Mouse (Mus musculus): ENCODE measurements at regions not wholly inside any gene's neighbourhood (a gene's known extent, or its start where the extent isn't known, plus 50 kb on each side); places are given as distances from the start of the nearest gene placed in this dataset.

DNA sequence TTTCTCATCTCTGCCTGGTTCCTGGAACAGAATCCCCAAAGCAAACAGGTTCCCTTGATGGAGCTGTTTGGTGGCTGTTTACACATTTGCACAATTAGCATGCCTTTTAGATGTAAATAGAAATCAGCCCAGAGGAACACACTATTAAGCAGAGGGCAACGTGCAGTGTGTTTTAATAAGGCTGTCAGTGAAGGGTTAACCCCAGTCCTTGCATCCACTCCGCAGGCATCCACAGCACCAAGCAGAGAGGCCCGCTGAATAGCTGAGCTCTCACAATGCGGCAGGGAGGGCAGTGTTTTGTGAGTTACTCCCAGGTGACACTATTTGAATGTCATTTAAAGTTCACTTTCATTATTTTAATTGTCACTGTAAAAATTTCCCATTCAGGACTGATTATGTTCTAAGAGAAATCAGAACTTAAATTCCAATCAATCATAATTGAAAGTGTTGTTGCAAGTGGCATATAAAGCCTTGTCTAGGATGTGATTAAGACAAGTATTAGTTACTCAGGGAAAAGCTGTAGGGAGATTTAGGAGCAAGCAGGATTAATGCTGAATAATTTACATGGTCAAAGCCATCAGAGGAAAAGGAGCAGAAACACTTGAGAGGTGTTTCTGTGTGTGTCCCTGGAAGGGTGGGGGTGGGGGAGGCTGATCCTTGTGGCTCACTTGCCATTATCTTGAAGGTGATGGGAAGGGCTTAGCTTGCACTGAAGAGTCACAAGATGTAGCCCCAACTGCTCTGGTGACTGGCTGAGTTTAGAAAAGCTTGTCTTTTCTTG is 528.1 kb downstream of the Gm9195 start:
- no peak overlapping the region for H3K4me3 ChIP-seq (replicated peaks; ENCODE audit: extremely low read depth, low read depth, low read length)
- 8% methylated on average over 4 of the region's 4 CpGs for WGBS
- TF ChIP-seq CTCF (IDR thresholded peaks at IDR 0.05; ENCODE audit: insufficient read depth, low read length) (no peak), POLR2A (IDR thresholded peaks at IDR 0.05; ENCODE audit: borderline replicate concordance, extremely low read depth, low read depth, low read length) (no peak)
- H3K4me1 ChIP-seq (ENCODE audit: control insufficient read depth, insufficient read depth, low read length) = no peaks in the 10 kb centered on the region
- no peak for DNase-seq

DNA sequence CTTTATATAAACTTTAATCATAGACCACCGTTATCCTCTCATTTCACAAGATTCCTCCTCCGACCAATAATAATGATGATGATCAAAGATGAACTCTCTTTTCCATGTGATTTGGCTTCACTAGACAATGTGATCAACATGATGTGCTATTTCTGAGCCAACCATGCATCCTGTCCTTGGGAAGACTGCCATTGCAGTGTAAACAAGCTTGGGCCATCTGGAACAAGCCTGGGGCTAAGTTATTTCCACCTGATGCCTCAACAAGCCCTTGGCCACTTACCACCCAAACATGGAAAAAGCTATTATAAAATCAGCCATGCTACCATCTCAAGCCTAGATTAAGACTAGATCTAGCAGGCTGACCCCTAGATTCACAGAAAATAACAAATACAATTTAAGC is 542.9 kb downstream of the Gm9195 start:
- 80% methylated on average over 2 of the region's 2 CpGs for WGBS
- no peak for DNase-seq
- Histone ChIP-seq H3K4me3 (replicated peaks; ENCODE audit: extremely low read depth, low read depth, low read length) (no peak overlapping the region), H3K4me1 (ENCODE audit: control insufficient read depth, insufficient read depth, low read length) (no peaks in the 10 kb centered on the region)
- TF ChIP-seq POLR2A (IDR thresholded peaks at IDR 0.05; ENCODE audit: borderline replicate concordance, extremely low read depth, low read depth, low read length) = no peak
- no peak for TF ChIP-seq CTCF (IDR thresholded peaks at IDR 0.05; ENCODE audit: insufficient read depth, low read length)

- Histone ChIP-seq H3K4me1 (ENCODE audit: control insufficient read depth, insufficient read depth, low read length) (no peaks in the 10 kb centered on the region), H3K4me3 (replicated peaks; ENCODE audit: extremely low read depth, low read depth, low read length) (no peak overlapping the region)
- WGBS = 67% methylated on average over 2 of the region's 2 CpGs
- no peak for TF ChIP-seq CTCF (IDR thresholded peaks at IDR 0.05; ENCODE audit: insufficient read depth, low read length)
- no peak for TF ChIP-seq POLR2A (IDR thresholded peaks at IDR 0.05; ENCODE audit: borderline replicate concordance, extremely low read depth, low read depth, low read length)
- DNase-seq = no peak
These were observed 554.5 kb downstream of the Gm9195 start for GRCm38 (mm10) chr14:71937157-71937485.

DNA sequence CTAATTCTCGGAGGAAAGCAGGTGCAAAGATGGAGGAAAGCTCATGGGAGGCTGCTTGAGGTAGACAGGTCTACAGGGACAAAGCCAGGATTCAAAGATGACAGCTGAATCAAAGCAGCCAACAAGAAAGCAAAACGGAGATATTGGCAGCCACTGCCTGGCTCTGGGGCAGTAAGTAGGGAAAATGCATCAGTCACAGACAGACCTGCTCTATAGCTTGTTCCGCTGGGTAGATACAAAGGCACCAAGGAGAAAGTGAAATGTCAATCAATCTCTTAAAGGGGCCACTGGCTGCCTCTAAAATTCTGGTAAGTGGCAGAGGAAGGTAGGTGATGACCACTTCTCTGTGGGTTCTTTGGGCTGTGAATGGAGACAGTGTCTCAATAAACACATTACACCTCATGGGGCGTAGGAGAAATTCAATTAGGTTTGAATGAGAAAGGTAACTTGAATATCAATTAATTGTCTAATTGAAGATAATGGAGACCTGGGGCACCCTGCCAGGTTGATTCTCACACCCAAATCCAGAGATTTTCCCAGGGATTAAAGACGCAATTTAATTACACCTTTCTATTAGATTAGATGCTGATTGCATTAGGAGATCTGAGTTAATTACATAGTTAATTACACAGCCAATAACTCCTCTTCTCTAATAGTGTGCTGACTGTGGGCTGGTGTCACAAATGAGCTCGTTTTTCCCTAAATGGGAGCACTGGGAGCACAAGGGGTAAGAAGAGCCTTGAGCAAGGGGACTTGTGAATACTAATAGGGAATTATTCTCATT is 555.1 kb downstream of the Gm9195 start:
- DNase-seq = no peak
- WGBS = 61% methylated on average over 6 of the region's 6 CpGs
- H3K4me3 ChIP-seq (replicated peaks; ENCODE audit: extremely low read depth, low read depth, low read length) = no peak overlapping the region
- no peak for TF ChIP-seq CTCF (IDR thresholded peaks at IDR 0.05; ENCODE audit: insufficient read depth, low read length)
- TF ChIP-seq POLR2A (IDR thresholded peaks at IDR 0.05; ENCODE audit: borderline replicate concordance, extremely low read depth, low read depth, low read length) = no peak
- no peaks in the 10 kb centered on the region for H3K4me1 ChIP-seq (ENCODE audit: control insufficient read depth, insufficient read depth, low read length)

GRCm38 (mm10) chr14:71915964-71916363 is 575.7 kb downstream of the Gm9195 start:
- WGBS = 56% methylated on average over 5 of the region's 5 CpGs
- DNase-seq = no peak
- Histone ChIP-seq H3K4me1 (ENCODE audit: control insufficient read depth, insufficient read depth, low read length) (no peaks in the 10 kb centered on the region), H3K4me3 (replicated peaks; ENCODE audit: extremely low read depth, low read depth, low read length) (no peak overlapping the region)
- TF ChIP-seq POLR2A (IDR thresholded peaks at IDR 0.05; ENCODE audit: borderline replicate concordance, extremely low read depth, low read depth, low read length) = no peak
- no peak for TF ChIP-seq CTCF (IDR thresholded peaks at IDR 0.05; ENCODE audit: insufficient read depth, low read length)

DNA sequence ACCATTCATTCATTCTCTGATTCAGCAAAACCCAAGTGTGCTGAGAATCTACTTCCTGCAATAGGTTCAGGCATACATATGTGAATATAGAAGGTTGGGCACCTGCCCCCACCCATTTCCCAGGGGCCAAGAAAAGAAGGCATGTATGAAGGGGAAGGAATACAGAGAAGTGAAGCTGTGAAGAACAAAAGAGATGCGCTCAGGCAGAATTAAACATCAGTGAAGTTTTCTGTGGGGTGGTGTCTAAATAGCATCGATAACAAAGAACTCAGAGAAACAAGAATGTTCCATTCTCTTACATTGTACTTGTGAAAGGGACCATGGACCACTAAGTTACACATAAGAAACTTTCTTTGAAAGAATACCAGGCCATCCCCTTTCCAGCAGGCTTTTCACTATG is 580.7 kb downstream of the Gm9195 start:
- DNase-seq = no peak
- H3K4me1 ChIP-seq (ENCODE audit: control insufficient read depth, insufficient read depth, low read length) = no peaks in the 10 kb centered on the region
- WGBS = 93% methylated on average over 2 of the region's 2 CpGs
- TF ChIP-seq POLR2A (IDR thresholded peaks at IDR 0.05; ENCODE audit: borderline replicate concordance, extremely low read depth, low read depth, low read length) = no peak
- TF ChIP-seq CTCF (IDR thresholded peaks at IDR 0.05; ENCODE audit: insufficient read depth, low read length) = no peak
- H3K4me3 ChIP-seq (replicated peaks; ENCODE audit: extremely low read depth, low read depth, low read length) = no peak overlapping the region

DNA sequence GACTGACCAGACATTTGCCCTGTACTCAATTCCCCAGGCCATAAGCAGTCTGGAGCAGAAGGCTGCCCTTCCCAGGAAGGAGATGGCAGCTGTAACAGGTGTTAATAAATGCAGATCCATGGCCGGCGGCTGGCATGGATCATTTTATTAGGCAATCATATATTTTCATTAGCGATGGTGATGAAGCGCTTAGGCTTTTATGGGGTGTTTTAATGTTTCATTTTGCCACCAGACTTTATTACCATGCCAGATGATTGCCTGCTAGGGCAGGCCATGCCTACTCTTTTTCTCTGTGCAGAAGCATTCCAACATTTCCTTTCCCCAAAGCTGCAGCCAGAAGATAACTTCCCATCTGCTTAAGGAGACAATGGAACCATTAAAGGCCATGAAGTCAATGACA is 596.2 kb downstream of the Gm9195 start:
- 93% methylated on average over 4 of the region's 4 CpGs for WGBS
- Histone ChIP-seq H3K4me1 (ENCODE audit: control insufficient read depth, insufficient read depth, low read length) (no peaks in the 10 kb centered on the region), H3K4me3 (replicated peaks; ENCODE audit: extremely low read depth, low read depth, low read length) (no peak overlapping the region)
- DNase-seq = no peak
- TF ChIP-seq POLR2A (IDR thresholded peaks at IDR 0.05; ENCODE audit: borderline replicate concordance, extremely low read depth, low read depth, low read length) (no peak), CTCF (IDR thresholded peaks at IDR 0.05; ENCODE audit: insufficient read depth, low read length) (no peak)

DNA sequence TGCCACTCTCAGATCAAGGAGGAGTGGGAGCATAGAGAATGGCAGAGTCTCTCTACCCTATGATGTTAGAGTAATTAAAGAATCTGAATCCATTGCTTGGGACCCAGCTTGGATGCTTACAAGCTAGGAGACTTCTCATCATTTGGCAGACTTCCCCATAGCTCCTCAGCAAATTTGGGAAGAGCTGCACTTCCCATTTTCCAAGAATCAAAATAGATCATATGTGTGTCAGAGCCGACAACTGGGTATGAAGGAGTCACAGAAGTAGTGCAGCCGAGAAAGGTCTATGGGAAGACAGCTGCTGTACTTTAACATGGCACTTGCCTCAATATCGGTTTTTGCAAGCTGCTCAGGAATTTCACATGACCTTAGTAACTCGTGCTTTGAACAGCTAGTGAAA is 596.8 kb downstream of the Gm9195 start:
- no peak for DNase-seq
- no peak overlapping the region for H3K4me3 ChIP-seq (replicated peaks; ENCODE audit: extremely low read depth, low read depth, low read length)
- no peak for TF ChIP-seq POLR2A (IDR thresholded peaks at IDR 0.05; ENCODE audit: borderline replicate concordance, extremely low read depth, low read depth, low read length)
- TF ChIP-seq CTCF (IDR thresholded peaks at IDR 0.05; ENCODE audit: insufficient read depth, low read length) = no peak
- no peaks in the 10 kb centered on the region for H3K4me1 ChIP-seq (ENCODE audit: control insufficient read depth, insufficient read depth, low read length)
- WGBS = 73% methylated on average over 4 of the region's 4 CpGs

DNA sequence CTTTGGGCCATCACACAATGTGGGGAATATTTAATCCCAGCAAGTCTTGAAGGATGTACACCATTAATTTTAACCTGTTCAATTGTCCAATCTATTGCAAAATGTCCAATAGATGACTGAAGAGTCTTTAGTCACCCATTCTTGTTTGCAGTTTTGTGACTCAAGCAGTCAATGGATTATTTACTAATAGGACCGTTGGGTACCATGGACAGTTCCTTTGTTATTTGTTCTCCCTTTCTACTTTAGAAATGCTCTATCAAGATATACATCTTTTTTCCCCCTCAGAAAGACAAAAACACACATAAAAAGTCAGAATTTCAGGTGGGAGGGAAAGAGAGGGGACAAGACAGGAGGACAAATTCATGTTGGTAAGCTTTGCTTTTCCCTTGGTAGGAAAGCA is 598.3 kb downstream of the Gm9195 start:
- 54% methylated on average over 1 of the region's 1 CpGs for WGBS
- Histone ChIP-seq H3K4me1 (ENCODE audit: control insufficient read depth, insufficient read depth, low read length) (no peaks in the 10 kb centered on the region), H3K4me3 (replicated peaks; ENCODE audit: extremely low read depth, low read depth, low read length) (no peak overlapping the region)
- no peak for DNase-seq
- TF ChIP-seq CTCF (IDR thresholded peaks at IDR 0.05; ENCODE audit: insufficient read depth, low read length) (no peak), POLR2A (IDR thresholded peaks at IDR 0.05; ENCODE audit: borderline replicate concordance, extremely low read depth, low read depth, low read length) (no peak)

- DNase-seq = no peak
- Histone ChIP-seq H3K4me3 (replicated peaks; ENCODE audit: extremely low read depth, low read depth, low read length) (no peak overlapping the region), H3K4me1 (ENCODE audit: control insufficient read depth, insufficient read depth, low read length) (no peaks in the 10 kb centered on the region)
- 52% methylated on average over 1 of the region's 1 CpGs for WGBS
- no peak for TF ChIP-seq CTCF (IDR thresholded peaks at IDR 0.05; ENCODE audit: insufficient read depth, low read length)
- TF ChIP-seq POLR2A (IDR thresholded peaks at IDR 0.05; ENCODE audit: borderline replicate concordance, extremely low read depth, low read depth, low read length) = no peak
These were observed 600.0 kb downstream of the Gm9195 start for GRCm38 (mm10) chr14:71891667-71892066.
